Mouse (Mus musculus): ENCODE data around the gene Qrich2. TPM values are rescaled to one million over a fixed set of nuclear protein-coding genes. Genes with fewer than 3 reads are reported as not detected.

The Qrich2 gene
- 0.15 and 0.32 TPM in 2 replicates for polyA plus RNA-seq (2015; fragmentation: Nextera tagmentation; extraction: Ambion mirVana)

GRCm38 (mm10) chr11:116466141-116466540 lies at the start of gene Qrich2:
Qrich2 (minus strand) TSS chr11:116466241.
- no peak within 1 kb of the TSS for H3K9ac ChIP-seq (replicated peaks; ENCODE audit: low read length)
- H3K4me1 ChIP-seq (ENCODE audit: insufficient read depth, low read length): no peaks in the 10 kb centered on the region
- no peaks in the 10 kb centered on the region for H3K9me3 ChIP-seq (ENCODE audit: low read length)
- WGBS: 66% methylated on average over 20 of the region's 20 CpGs
- H3K36me3 ChIP-seq (ENCODE audit: insufficient read depth, low read length): peaks cover 15% of the 10 kb centered on the region
- no peak within 1 kb of the TSS for H3K27ac ChIP-seq (ENCODE audit: low read length)
- no peak within 1 kb of the TSS for H3K4me3 ChIP-seq (ENCODE audit: low read length)
- H3K4me2 ChIP-seq (replicated peaks; ENCODE audit: low read depth, low read length): no peak within 1 kb of the TSS
- no peaks in the 10 kb centered on the region for H3K27me3 ChIP-seq (ENCODE audit: insufficient read depth, low read length)
- no peak for ATAC-seq (ENCODE audit: low FRiP score, low TSS enrichment)

GRCm38 (mm10) chr11:116515330-116516020 lies 49.4 kb upstream of the Qrich2 start:
- Histone ChIP-seq H3K9ac (replicated peaks; ENCODE audit: low read length) (0 out of 2 replicates have a peak overlapping the region, but pooled peaks have one; percentile 4), H3K4me3 (ENCODE audit: low read length) (peak overlapping the region; percentile 8; the same call in 1 of the 2 replicates), H3K27me3 (ENCODE audit: insufficient read depth, low read length) (0 out of 2 replicates have a peak, but pooled peaks cover 5% of the 10 kb centered on the region), H3K27ac (ENCODE audit: low read length) (no peak overlapping the region), H3K4me1 (ENCODE audit: insufficient read depth, low read length) (peaks cover 15% of the 10 kb centered on the region; the same call in 1 of the 2 replicates), H3K4me2 (replicated peaks; ENCODE audit: low read depth, low read length) (peak overlapping the region; percentile 43), H3K9me3 (ENCODE audit: low read length) (no peaks in the 10 kb centered on the region), H3K36me3 (ENCODE audit: insufficient read depth, low read length) (no peaks in the 10 kb centered on the region)
- ATAC-seq (ENCODE audit: low FRiP score, low TSS enrichment): peak; percentile 18; the same call in 1 of the 2 replicates
- WGBS: 16% methylated on average over 24 of the region's 24 CpGs

- Histone ChIP-seq H3K4me3 (ENCODE audit: low read length) (no peak overlapping the region), H3K9ac (replicated peaks; ENCODE audit: low read length) (no peak overlapping the region), H3K36me3 (ENCODE audit: insufficient read depth, low read length) (no peaks in the 10 kb centered on the region), H3K27ac (ENCODE audit: low read length) (no peak overlapping the region), H3K4me2 (replicated peaks; ENCODE audit: low read depth, low read length) (no peak overlapping the region), H3K27me3 (ENCODE audit: insufficient read depth, low read length) (0 out of 2 replicates have a peak, but pooled peaks cover 5% of the 10 kb centered on the region), H3K9me3 (ENCODE audit: low read length) (no peaks in the 10 kb centered on the region), H3K4me1 (ENCODE audit: insufficient read depth, low read length) (peaks cover 15% of the 10 kb centered on the region; the same call in 1 of the 2 replicates)
- no peak for ATAC-seq (ENCODE audit: low FRiP score, low TSS enrichment)
- WGBS: 57% methylated on average over 4 of the region's 4 CpGs
Measured at GRCm38 (mm10) chr11:116513531-116514038, 47.5 kb upstream of the Qrich2 start.

- WGBS: 77% methylated on average over 6 of the region's 6 CpGs
Measured at GRCm38 (mm10) chr11:116512987-116513386, 46.9 kb upstream of the Qrich2 start.

GRCm38 (mm10) chr11:116512154-116512553 lies 46.1 kb upstream of the Qrich2 start:
- Histone ChIP-seq H3K9me3 (ENCODE audit: low read length) (no peaks in the 10 kb centered on the region), H3K4me3 (ENCODE audit: low read length) (no peak overlapping the region), H3K36me3 (ENCODE audit: insufficient read depth, low read length) (no peaks in the 10 kb centered on the region), H3K9ac (replicated peaks; ENCODE audit: low read length) (no peak overlapping the region), H3K27me3 (ENCODE audit: insufficient read depth, low read length) (0 out of 2 replicates have a peak, but pooled peaks cover 5% of the 10 kb centered on the region), H3K4me1 (ENCODE audit: insufficient read depth, low read length) (peaks cover 9% of the 10 kb centered on the region; the same call in 1 of the 2 replicates), H3K27ac (ENCODE audit: low read length) (no peak overlapping the region), H3K4me2 (replicated peaks; ENCODE audit: low read depth, low read length) (no peak overlapping the region)
- 96% methylated on average over 7 of the region's 7 CpGs for WGBS
- ATAC-seq (ENCODE audit: low FRiP score, low TSS enrichment): no peak

More at GRCm38 (mm10) chr11:116512987-116513386, 46.9 kb upstream of the Qrich2 start:
- H3K9me3 ChIP-seq (ENCODE audit: low read length): no peaks in the 10 kb centered on the region
- H3K4me1 ChIP-seq (ENCODE audit: insufficient read depth, low read length): peaks cover 12% of the 10 kb centered on the region; the same call in 1 of the 2 replicates
- no peaks in the 10 kb centered on the region for H3K36me3 ChIP-seq (ENCODE audit: insufficient read depth, low read length)
- no peak overlapping the region for H3K4me3 ChIP-seq (ENCODE audit: low read length)
- H3K27me3 ChIP-seq (ENCODE audit: insufficient read depth, low read length): 0 out of 2 replicates have a peak, but pooled peaks cover 5% of the 10 kb centered on the region
- H3K27ac ChIP-seq (ENCODE audit: low read length): no peak overlapping the region
- no peak overlapping the region for H3K9ac ChIP-seq (replicated peaks; ENCODE audit: low read length)
- ATAC-seq (ENCODE audit: low FRiP score, low TSS enrichment): no peak
- H3K4me2 ChIP-seq (replicated peaks; ENCODE audit: low read depth, low read length): no peak overlapping the region

GRCm38 (mm10) chr11:116511301-116511868 lies 45.3 kb upstream of the Qrich2 start:
- no peak for ATAC-seq (ENCODE audit: low FRiP score, low TSS enrichment)
- H3K4me1 ChIP-seq (ENCODE audit: insufficient read depth, low read length): peaks cover 9% of the 10 kb centered on the region; the same call in 1 of the 2 replicates
- H3K36me3 ChIP-seq (ENCODE audit: insufficient read depth, low read length): no peaks in the 10 kb centered on the region
- 57% methylated on average over 7 of the region's 7 CpGs for WGBS
- 0 out of 2 replicates have a peak, but pooled peaks cover 5% of the 10 kb centered on the region for H3K27me3 ChIP-seq (ENCODE audit: insufficient read depth, low read length)
- no peak overlapping the region for H3K4me2 ChIP-seq (replicated peaks; ENCODE audit: low read depth, low read length)
- H3K27ac ChIP-seq (ENCODE audit: low read length): no peak overlapping the region
- H3K9me3 ChIP-seq (ENCODE audit: low read length): no peaks in the 10 kb centered on the region
- no peak overlapping the region for H3K9ac ChIP-seq (replicated peaks; ENCODE audit: low read length)
- H3K4me3 ChIP-seq (ENCODE audit: low read length): no peak overlapping the region

- no peak for ATAC-seq (ENCODE audit: low FRiP score, low TSS enrichment)
- no peaks in the 10 kb centered on the region for H3K36me3 ChIP-seq (ENCODE audit: insufficient read depth, low read length)
- no peak overlapping the region for H3K4me2 ChIP-seq (replicated peaks; ENCODE audit: low read depth, low read length)
- no peak overlapping the region for H3K9ac ChIP-seq (replicated peaks; ENCODE audit: low read length)
- no peaks in the 10 kb centered on the region for H3K27me3 ChIP-seq (ENCODE audit: insufficient read depth, low read length)
- H3K4me3 ChIP-seq (ENCODE audit: low read length): no peak overlapping the region
- WGBS: 27% methylated on average over 2 of the region's 2 CpGs
- H3K4me1 ChIP-seq (ENCODE audit: insufficient read depth, low read length): no peaks in the 10 kb centered on the region
- no peak overlapping the region for H3K27ac ChIP-seq (ENCODE audit: low read length)
- no peaks in the 10 kb centered on the region for H3K9me3 ChIP-seq (ENCODE audit: low read length)
Measured at GRCm38 (mm10) chr11:116508689-116509088, 42.6 kb upstream of the Qrich2 start.

- Histone ChIP-seq H3K27me3 (ENCODE audit: insufficient read depth, low read length) (no peaks in the 10 kb centered on the region), H3K9me3 (ENCODE audit: low read length) (no peaks in the 10 kb centered on the region), H3K27ac (ENCODE audit: low read length) (no peak overlapping the region), H3K9ac (replicated peaks; ENCODE audit: low read length) (no peak overlapping the region), H3K4me2 (replicated peaks; ENCODE audit: low read depth, low read length) (no peak overlapping the region), H3K36me3 (ENCODE audit: insufficient read depth, low read length) (no peaks in the 10 kb centered on the region), H3K4me3 (ENCODE audit: low read length) (no peak overlapping the region), H3K4me1 (ENCODE audit: insufficient read depth, low read length) (no peaks in the 10 kb centered on the region)
- 70% methylated on average over 17 of the region's 17 CpGs for WGBS
- ATAC-seq (ENCODE audit: low FRiP score, low TSS enrichment): no peak
Measured at GRCm38 (mm10) chr11:116506151-116506875, 40.3 kb upstream of the Qrich2 start.

GRCm38 (mm10) chr11:116505573-116505972 lies 39.5 kb upstream of the Qrich2 start:
- WGBS: 65% methylated on average over 5 of the region's 5 CpGs
- Histone ChIP-seq H3K4me2 (replicated peaks; ENCODE audit: low read depth, low read length) (no peak overlapping the region), H3K36me3 (ENCODE audit: insufficient read depth, low read length) (no peaks in the 10 kb centered on the region), H3K4me1 (ENCODE audit: insufficient read depth, low read length) (no peaks in the 10 kb centered on the region), H3K4me3 (ENCODE audit: low read length) (no peak overlapping the region), H3K9ac (replicated peaks; ENCODE audit: low read length) (no peak overlapping the region), H3K27me3 (ENCODE audit: insufficient read depth, low read length) (no peaks in the 10 kb centered on the region), H3K9me3 (ENCODE audit: low read length) (no peaks in the 10 kb centered on the region), H3K27ac (ENCODE audit: low read length) (no peak overlapping the region)
- ATAC-seq (ENCODE audit: low FRiP score, low TSS enrichment): no peak

All from kidney, embryonic 16.5 days (tissue).